Mouse (Mus musculus): ENCODE results near the gene Olfr1039.
"Not testable (repeated sequence)": the region's sequence is repeated elsewhere in the genome, so short reads cannot be mapped to it uniquely, and the experiment has no call there.

Gene Olfr1039

DNA sequence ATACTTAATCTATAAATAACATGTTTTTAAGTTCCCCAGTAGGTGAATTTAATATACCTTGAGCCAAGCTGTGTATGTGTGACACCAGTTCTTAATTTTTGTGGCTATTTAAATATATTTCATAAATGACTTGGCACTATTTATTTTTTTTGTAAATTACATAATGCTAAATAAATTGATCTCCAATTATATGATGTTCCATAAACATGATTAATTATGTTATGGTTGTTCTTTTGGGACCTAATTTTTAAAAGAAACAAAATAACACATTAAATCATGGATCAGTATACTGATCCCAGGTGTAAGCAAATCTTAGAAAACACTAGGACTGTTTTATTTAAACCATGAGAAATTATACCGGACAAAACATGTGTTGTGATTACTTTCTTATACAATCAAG, at the start of gene Olfr1039:
Gene Olfr1039 (minus strand): TSS at position 101 of the 400 bp plus-strand sequence.
- in situ Hi-C loops (cut with MboI, MseI) = no loop called here

DNA sequence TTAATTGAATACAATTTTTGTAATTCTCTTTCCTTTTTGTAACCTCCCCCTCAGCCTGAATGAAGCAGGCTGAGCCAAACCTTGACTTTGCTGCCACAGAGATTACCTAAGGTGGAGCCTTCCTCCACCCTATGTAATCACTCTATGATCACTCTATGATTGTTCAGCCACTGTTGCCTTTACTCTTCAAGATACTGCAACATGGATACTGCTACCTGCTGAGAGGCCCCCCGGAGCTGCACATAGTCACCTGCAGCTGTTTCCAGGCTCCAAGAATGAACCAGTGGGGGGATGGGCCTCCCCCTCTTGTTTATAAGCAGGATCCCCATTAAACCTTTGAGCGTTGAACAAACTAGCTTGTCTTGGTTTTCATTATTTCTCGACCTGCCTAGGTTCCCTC, 44.2 kb upstream of the Olfr1039 start:
- in situ Hi-C loops (cut with MboI, MseI) = no loop called here

DNA sequence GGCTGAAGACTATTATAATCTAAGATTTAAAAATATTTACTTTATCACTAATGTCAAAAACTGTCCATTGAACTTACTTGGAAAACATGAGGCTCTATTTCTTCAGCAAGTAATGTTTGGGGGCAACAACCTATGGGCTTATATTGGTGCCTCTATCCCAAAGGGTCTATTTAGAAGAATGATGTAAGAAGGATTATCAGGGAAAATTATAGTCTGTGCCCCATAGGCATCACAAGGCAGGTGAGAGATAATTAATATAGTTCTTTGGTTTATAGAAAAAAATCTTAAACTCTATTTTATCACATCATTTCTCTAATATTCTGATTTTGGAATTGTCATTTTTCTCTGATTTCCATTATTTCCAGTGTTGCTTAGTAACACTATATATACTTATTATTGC, 42.0 kb upstream of the Olfr1039 start, which contains the start of gene Olfr1044:
Gene Olfr1044 (minus strand): TSS at position 101 of the 400 bp plus-strand sequence.
- in situ Hi-C loops (cut with MboI, MseI) = no loop called here

DNA sequence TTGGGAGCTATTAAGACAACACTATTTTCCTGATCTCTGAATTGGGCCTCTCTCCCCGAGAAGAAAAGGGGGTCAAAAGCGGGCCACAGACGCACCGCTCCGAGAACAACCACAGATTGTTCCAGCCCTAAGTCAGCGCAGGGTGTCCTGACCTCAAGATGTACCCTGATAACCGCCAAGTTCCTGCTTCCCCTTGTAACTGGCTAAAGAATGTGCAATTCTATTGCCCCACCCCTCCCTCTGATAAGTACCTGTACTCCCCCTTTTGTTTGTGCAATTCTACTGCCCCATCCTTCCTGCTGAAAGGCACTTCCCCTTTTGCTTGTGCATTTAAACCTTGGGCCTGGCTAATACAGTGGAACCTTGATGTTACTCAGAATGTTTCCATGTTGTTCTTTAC, 39.7 kb upstream of the Olfr1039 start:
- in situ Hi-C loops (cut with MboI, MseI) = not testable (repeated sequence)

DNA sequence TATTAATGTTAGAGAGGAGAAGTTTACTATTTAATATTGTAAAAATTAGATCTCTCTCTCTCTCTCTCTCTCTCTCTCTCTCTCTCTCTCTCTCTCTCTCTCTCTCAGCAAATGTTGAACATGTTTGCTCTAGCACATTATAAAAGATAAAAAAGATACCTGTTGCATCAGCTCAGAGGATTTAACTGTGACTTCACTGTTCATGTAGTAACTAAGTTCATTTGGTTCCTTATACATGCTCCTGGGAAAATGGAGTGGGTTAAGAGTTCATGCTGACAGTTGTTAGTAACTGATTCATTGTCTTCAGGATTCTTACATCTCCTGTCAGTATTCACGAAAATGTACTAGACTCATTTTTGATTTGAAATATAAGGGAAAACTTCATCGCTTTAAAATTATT, 31.7 kb upstream of the Olfr1039 start, which contains the start of gene Olfr1043:
Gene Olfr1043 (minus strand): TSS at position 101 of the 400 bp plus-strand sequence.
- in situ Hi-C loops (cut with MboI, MseI) = no loop called here

DNA sequence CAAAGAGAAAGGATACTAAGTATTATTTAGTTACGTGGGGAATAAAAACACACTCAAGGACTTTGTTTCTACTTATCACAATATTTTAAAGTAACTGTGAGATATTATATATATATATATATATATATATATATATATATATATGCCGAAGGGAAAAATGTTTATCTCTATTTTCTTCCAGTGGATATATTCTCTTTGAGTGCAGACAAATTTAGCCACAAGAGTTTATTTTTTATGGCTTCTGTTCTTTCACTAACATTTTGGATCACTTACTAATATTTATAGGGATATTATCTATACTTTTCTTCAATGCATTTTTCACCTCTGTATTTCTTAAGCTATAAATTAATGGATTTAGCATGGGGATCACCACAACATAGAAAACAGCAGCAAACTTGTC, 26.0 kb upstream of the Olfr1039 start, which contains the start of gene Olfr1042:
Gene Olfr1042 (minus strand): TSS at position 101 of the 400 bp plus-strand sequence.
- in situ Hi-C loops (cut with MboI, MseI) = no loop called here

DNA sequence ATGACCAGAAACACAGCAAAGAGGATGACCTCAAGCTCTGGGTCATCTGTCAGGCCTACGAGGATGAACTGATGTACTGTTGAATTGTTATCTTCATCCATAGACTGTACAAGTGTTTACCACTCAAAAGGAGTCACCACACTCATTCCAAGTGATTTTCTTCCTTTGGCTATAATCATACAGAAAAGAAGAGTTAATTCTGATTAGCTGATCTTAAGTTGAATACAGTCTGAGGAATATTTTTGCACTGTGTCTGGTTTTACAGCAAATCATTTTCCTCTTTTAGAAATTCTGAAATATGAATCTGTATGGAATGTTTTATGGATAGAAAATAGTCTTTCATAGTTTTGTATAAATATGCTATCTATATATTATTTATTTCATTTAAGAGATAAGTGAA, 10.9 kb upstream of the Olfr1039 start, which contains the start of gene Olfr1040:
Gene Olfr1040 (minus strand): TSS at position 101 of the 400 bp plus-strand sequence.
- in situ Hi-C loops (cut with MboI, MseI) = no loop called here

DNA sequence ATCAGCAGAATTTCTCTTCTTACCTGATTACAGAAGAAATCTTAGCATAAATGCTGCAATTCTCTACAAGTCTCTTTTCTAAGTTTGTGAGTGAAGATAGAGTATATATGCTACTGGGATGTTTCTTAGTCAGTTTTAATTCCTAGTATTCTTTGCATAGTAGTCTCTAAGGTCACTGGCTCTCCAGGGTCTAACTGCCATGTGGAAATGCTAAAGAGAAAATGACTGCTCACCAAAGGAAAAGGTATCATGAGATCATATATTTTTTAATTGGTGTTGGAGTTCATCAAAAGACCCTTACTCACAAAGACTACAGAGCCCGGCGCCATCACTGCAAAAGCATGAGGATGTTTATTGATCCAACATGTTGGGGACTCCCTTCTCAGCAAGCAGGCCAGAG, 48.4 kb downstream of the Olfr1039 start, which contains the start of gene Olfr1037:
Gene Olfr1037 (minus strand): TSS at position 101 of the 400 bp plus-strand sequence.
- in situ Hi-C loops (cut with MboI, MseI) = no loop called here

DNA sequence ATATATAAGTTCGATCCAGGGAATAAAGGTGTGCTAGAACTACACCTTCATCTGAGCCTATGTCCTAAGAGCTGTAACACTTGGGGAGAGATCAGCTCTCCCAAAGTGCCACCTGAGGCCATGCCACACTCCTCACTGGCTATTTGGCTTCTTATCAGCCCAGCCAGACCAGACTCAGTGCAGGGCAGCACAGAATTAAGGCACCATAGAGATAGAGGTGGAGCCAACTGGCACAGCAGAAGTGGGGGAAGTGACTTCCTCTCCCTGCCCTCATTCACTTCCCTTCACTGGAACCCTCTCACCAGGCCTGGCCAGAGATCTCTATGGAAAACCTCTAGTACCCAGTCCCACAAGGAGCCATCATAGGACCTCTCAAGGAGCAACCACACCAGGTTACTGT, 55.2 kb downstream of the Olfr1039 start:
- in situ Hi-C loops (cut with MboI, MseI) = not testable (repeated sequence)

All from T-helper 2 cell (primary cell).